8 mouse cellular contexts compared by ENCODE assay signal in the genomic region with DNA sequence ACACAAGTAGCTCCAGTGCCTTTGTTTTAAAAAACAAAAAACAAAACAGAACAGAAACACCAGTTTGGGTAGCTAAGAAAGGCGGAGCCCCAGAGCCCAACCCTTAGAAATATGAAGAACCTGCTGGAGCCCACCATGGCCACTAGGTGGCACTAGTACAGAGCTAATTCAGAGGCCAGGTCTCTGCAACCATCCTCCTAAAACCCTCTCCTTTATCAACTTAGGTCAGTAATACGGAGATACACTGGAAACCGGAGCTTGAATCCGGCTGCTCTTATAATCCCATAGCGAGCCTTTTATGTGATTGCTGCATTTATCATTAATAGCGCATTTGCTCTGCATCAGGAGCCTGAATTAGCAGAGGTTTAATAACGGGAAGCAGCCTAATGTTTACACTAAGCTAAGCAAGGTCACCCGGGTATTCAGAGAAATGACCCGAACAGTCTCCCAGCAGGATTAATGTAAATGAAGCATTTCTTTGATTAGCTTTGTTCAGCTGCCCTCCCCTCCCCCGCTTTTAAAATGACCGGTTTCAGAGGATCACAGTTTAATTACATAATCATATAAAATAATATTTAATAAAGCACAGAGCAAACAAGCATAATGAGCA. TPM values are rescaled to one million over a fixed set of nuclear protein-coding genes. Genes with fewer than 3 reads are reported as not detected.
A peak's percentile ranks its signal among the peaks of the same experiment; 100 is the strongest.
DNase-seq lines count a peak whose midpoint lies in the region; ATAC-seq and TF ChIP-seq lines count a peak whose summit lies in the region.

No protein-coding gene starts in this region.

- TF ChIP-seq POLR2A in lung, adult 2 months (IDR thresholded peaks at IDR 0.05; ENCODE audit: borderline replicate concordance, extremely low read depth, low read depth, low read length) = no peak
- TF ChIP-seq POLR2A in thymus, adult 2 months (IDR thresholded peaks at IDR 0.05; ENCODE audit: control insufficient read depth, extremely low read depth, insufficient read depth, low read length, poor library complexity) = no peak

- 2% methylated on average over 11 of the region's 11 CpGs for WGBS in lung, adult 2 months
- 2% methylated on average over 11 of the region's 11 CpGs for WGBS in neural tube, embryonic 15.5 days
- 4% methylated on average over 11 of the region's 11 CpGs for WGBS in thymus, adult 2 months

- H3K9ac ChIP-seq in neural tube, embryonic 15.5 days (replicated peaks) = peak overlapping the region; percentile 42

- peak overlapping the region; percentile 57 for H3K4me2 ChIP-seq in neural tube, embryonic 15.5 days

- peak overlapping the region; percentile 88 for H3K27ac ChIP-seq in layer of hippocampus, adult 2 months
- peak overlapping the region; percentile 82 for H3K27ac ChIP-seq in neural tube, embryonic 15.5 days (replicated peaks)
- H3K27ac ChIP-seq in thymus, adult 2 months (ENCODE audit: control insufficient read depth, insufficient read depth, low read length) = no peak overlapping the region

- peak; percentile 99 for TF ChIP-seq CTCF in layer of hippocampus, adult 2 months (conservative IDR thresholded peaks at IDR 0.05)
- TF ChIP-seq CTCF in lung, adult 2 months (IDR thresholded peaks at IDR 0.05; ENCODE audit: insufficient read depth, low read length) = peak; percentile 74
- no peak for TF ChIP-seq CTCF in thymus, adult 2 months (IDR thresholded peaks at IDR 0.05; ENCODE audit: borderline replicate concordance, control insufficient read depth, extremely low read depth, insufficient read depth, low read length, poor library complexity)

- peak; percentile 55 for DNase-seq in Muller cell, postnatal 12 days (ENCODE audit: inconsistent ontology term)
- peak; percentile 83 for DNase-seq in cerebellum, adult 8-10 months
- DNase-seq in forelimb bud, embryonic 11.5 days (ENCODE audit: low read depth, low spot score) = peak; percentile 88
- DNase-seq in heart, postnatal 4 days = peak; percentile 78
- DNase-seq in layer of hippocampus, adult 2 months (ENCODE audit: low spot score in 2 of 2) = peak; percentile 72 to 81
- DNase-seq in lung, adult 2 months = peak; percentile 51
- DNase-seq in thymus, adult 2 months = peak; percentile 56

- H3K4me1 ChIP-seq in lung, adult 2 months (ENCODE audit: control insufficient read depth, insufficient read depth, low read length) = peaks cover 3% of the 10 kb centered on the region
- peaks cover 36% of the 10 kb centered on the region for H3K4me1 ChIP-seq in neural tube, embryonic 15.5 days
- no peaks in the 10 kb centered on the region; the same call in 1 of the 2 replicates for H3K4me1 ChIP-seq in thymus, adult 2 months (replicated peaks; ENCODE audit: control insufficient read depth, insufficient read depth, low read length)

- ATAC-seq in neural tube, embryonic 15.5 days (ENCODE audit: low FRiP score) = peak; percentile 86

- H3K36me3 ChIP-seq in neural tube, embryonic 15.5 days = no peaks in the 10 kb centered on the region
- no peaks in the 10 kb centered on the region for H3K36me3 ChIP-seq in thymus, adult 2 months (ENCODE audit: control insufficient read depth, insufficient read depth, low read length)

- H3K9me3 ChIP-seq in neural tube, embryonic 15.5 days (replicated peaks) = no peaks in the 10 kb centered on the region

- H3K27me3 ChIP-seq in neural tube, embryonic 15.5 days (replicated peaks) = no peaks in the 10 kb centered on the region
- H3K27me3 ChIP-seq in thymus, adult 2 months (ENCODE audit: control insufficient read depth, insufficient read depth, low read length) = peaks cover 8% of the 10 kb centered on the region; the same call in 1 of the 2 replicates

- H3K4me3 ChIP-seq in layer of hippocampus, adult 2 months = peak overlapping the region; percentile 30
- no peak overlapping the region for H3K4me3 ChIP-seq in lung, adult 2 months (replicated peaks; ENCODE audit: extremely low read depth, low read depth, low read length)
- H3K4me3 ChIP-seq in neural tube, embryonic 15.5 days (replicated peaks) = peak overlapping the region; percentile 31
- no peak overlapping the region for H3K4me3 ChIP-seq in thymus, adult 2 months (ENCODE audit: control insufficient read depth, insufficient read depth, low read length)

RNA-seq across cellular contexts. Expression of a gene that starts 53.9 kb away (rescaled TPM):
- not detected for total RNA-seq in heart, postnatal 4 days (2021)
- total RNA-seq in layer of hippocampus, adult 2 months (2021) = not detected
- not detected in 2 replicates for polyA plus RNA-seq in lung, adult 2 months (2012; rRNA removed)
- not detected in 2 replicates for polyA plus RNA-seq in neural tube, embryonic 15.5 days (2015; fragmentation: Nextera tagmentation; extraction: Ambion mirVana)
- not detected in 2 replicates for polyA plus RNA-seq in thymus, adult 2 months (2012; rRNA removed)

Comparison
In these comparisons a context has a peak if more than half of its experiments do, and no peak if none do; other contexts are left out.
1. H3K4me3 ChIP-seq: peak in layer of hippocampus, adult 2 months (single experiment) and neural tube, embryonic 15.5 days (single experiment); none in lung, adult 2 months (single experiment) and thymus, adult 2 months (single experiment).
2. Peak in every context shown above with its lines, with median percentiles within 50 percentile points of each other: DNase-seq.